Mouse (Mus musculus): ENCODE results near the gene Lyst.

DNA sequence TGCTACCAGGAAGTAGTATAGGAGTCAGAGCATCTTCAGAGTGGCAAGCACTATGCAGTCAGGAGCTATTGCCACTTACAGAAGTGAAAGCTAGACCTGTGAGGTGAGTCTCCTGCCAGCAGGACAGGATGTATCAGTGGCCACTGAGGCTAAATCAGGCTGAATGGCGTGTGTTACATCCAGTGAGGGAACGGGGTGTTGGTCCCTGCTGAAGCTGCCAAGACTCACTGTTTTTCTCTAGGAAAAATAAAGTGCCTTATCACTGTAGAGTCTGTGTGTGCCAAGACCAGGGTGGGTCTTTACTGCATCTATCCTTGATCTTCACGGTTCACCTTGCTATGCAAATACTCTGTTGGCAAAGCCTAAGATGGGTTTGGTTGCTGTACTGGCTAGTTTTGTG is 228.5 kb downstream of the Lyst start:
- TF ChIP-seq CTCF (IDR thresholded peaks at IDR 0.05; ENCODE audit: low read depth, low read length) (no peak), POLR2A (IDR thresholded peaks at IDR 0.05; ENCODE audit: borderline replicate concordance, low read depth, low read length) (no peak)
